Mouse (Mus musculus) stomach, postnatal 0 days (tissue): ENCODE data around the gene Lias.

ENCODE experiments used
- CTCF ChIP-seq: IDR thresholded peaks from 2 replicates; pipeline ENCODE4 v1.5.1; 2016; ENCODE audit warnings: antibody characterized with exemption, low read depth, mild to moderate bottlenecking, moderate library complexity
- EP300 ChIP-seq: optimal IDR thresholded peaks from 2 replicates; pipeline ENCODE3; 2016; ENCODE audit warnings: antibody characterized with exemption

- TF ChIP-seq EP300 (no peak), CTCF (no peak)
Measured at GRCm38 (mm10) chr5:65424215-65424614, 32.9 kb downstream of the Lias start.
